Mouse (Mus musculus): ENCODE data around the gene Olfr843.

Gene Olfr843

DNA sequence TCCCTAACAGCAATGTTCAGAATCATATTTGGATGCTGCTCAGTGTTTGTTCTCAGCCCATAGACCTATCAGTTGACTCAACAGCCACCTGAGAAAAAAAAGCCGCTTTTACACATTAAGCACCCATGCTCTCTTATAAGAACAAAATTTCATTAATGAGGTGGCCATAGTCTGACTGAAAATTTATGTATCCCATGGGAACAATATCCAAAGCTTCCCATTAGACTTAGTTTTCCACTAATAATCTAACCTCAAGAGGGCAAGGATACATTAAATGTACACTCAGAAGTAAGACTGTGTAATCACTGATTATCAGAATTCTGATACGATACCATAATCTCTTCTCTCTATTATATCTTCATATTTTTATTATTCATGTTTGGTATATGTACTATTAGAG, at the start of gene Olfr843:
Gene Olfr843, minus strand, starts transcription at position 101 of the 400 bp plus-strand sequence.
- DNase-seq (ENCODE audit: extremely low spot score), result no peak

Measured in embryo, embryonic 9.5 days (tissue).